Mouse (Mus musculus): Measurements from ENCODE around the gene Xpo5.

Gene Xpo5

GRCm38 (mm10) chr17:46201151-46201550 lies 1.4 kb upstream of the Xpo5 start:
- in situ Hi-C loops (cut with MboI, MseI): no loop called here

GRCm38 (mm10) chr17:46203078-46203477 lies 496 bp downstream of the Xpo5 start:
- in situ Hi-C loops (cut with MboI, MseI): no loop called here

GRCm38 (mm10) chr17:46206676-46207075 lies 4.1 kb downstream of the Xpo5 start:
- in situ Hi-C loops (cut with MboI, MseI): no loop called here

GRCm38 (mm10) chr17:46210550-46210949 lies 8.0 kb downstream of the Xpo5 start:
- in situ Hi-C loops (cut with MboI, MseI): no loop called here

GRCm38 (mm10) chr17:46221601-46222000 lies 19.0 kb downstream of the Xpo5 start:
- in situ Hi-C loops (cut with MboI, MseI): no loop called here

GRCm38 (mm10) chr17:46227576-46227975 lies 25.0 kb downstream of the Xpo5 start:
- in situ Hi-C loops (cut with MboI, MseI): loop anchor here (5.0 to 25.0 kb wide), 2 partner anchors 45 to 735 kb away; no protein-coding TSS in a partner anchor

GRCm38 (mm10) chr17:46236067-46236466 lies 33.5 kb downstream of the Xpo5 start:
- in situ Hi-C loops (cut with MboI, MseI): loop anchor here (25.0 kb wide), 1 partner anchor 726 kb away; no protein-coding TSS in a partner anchor

GRCm38 (mm10) chr17:46237079-46237478 lies 34.5 kb downstream of the Xpo5 start:
- in situ Hi-C loops (cut with MboI, MseI): loop anchor here (25.0 kb wide), 1 partner anchor 725 kb away; no protein-coding TSS in a partner anchor

- in situ Hi-C loops (cut with MboI, MseI): loop anchor here (25.0 kb wide), 1 partner anchor 725 kb away; no protein-coding TSS in a partner anchor
Measured at GRCm38 (mm10) chr17:46237480-46237879, 34.9 kb downstream of the Xpo5 start.

- in situ Hi-C loops (cut with MboI, MseI): loop anchor here (25.0 kb wide), 1 partner anchor 723 kb away; no protein-coding TSS in a partner anchor
Measured at GRCm38 (mm10) chr17:46239516-46240114, 37.0 kb downstream of the Xpo5 start.

GRCm38 (mm10) chr17:46241471-46241870 lies 38.9 kb downstream of the Xpo5 start:
- in situ Hi-C loops (cut with MboI, MseI): loop anchor here (25.0 kb wide), 1 partner anchor 721 kb away; no protein-coding TSS in a partner anchor

- in situ Hi-C loops (cut with MboI, MseI): loop anchor here (25.0 kb wide), 1 partner anchor 720 kb away; no protein-coding TSS in a partner anchor
Measured at GRCm38 (mm10) chr17:46242274-46242673, 39.7 kb downstream of the Xpo5 start.

GRCm38 (mm10) chr17:46242993-46243392 lies 40.4 kb downstream of the Xpo5 start:
- in situ Hi-C loops (cut with MboI, MseI): loop anchor here (25.0 kb wide), 1 partner anchor 719 kb away; no protein-coding TSS in a partner anchor

GRCm38 (mm10) chr17:46243624-46244023 lies 41.0 kb downstream of the Xpo5 start:
- in situ Hi-C loops (cut with MboI, MseI): loop anchor here (25.0 kb wide), 1 partner anchor 719 kb away; no protein-coding TSS in a partner anchor

GRCm38 (mm10) chr17:46244579-46244978 lies 42.0 kb downstream of the Xpo5 start:
- in situ Hi-C loops (cut with MboI, MseI): loop anchor here (25.0 kb wide), 1 partner anchor 718 kb away; no protein-coding TSS in a partner anchor

GRCm38 (mm10) chr17:46247512-46248188 lies 45.1 kb downstream of the Xpo5 start, which contains the start of the genes Polr1c and Yipf3:
Gene Polr1c (minus strand): TSS chr17:46248054.
Gene Yipf3 (plus strand): TSS chr17:46248080.
- in situ Hi-C loops (cut with MboI, MseI): loop anchor here (25.0 kb wide), 1 partner anchor 715 kb away; no protein-coding TSS in a partner anchor

GRCm38 (mm10) chr17:46248189-46248522 lies 45.6 kb downstream of the Xpo5 start:
- in situ Hi-C loops (cut with MboI, MseI): loop anchor here (25.0 kb wide), 1 partner anchor 714 kb away; no protein-coding TSS in a partner anchor

- in situ Hi-C loops (cut with MboI, MseI): no loop called here
Measured at GRCm38 (mm10) chr17:46251174-46251573, 48.6 kb downstream of the Xpo5 start.

- in situ Hi-C loops (cut with MboI, MseI): no loop called here
Measured at GRCm38 (mm10) chr17:46252571-46253451, 50.2 kb downstream of the Xpo5 start.

GRCm38 (mm10) chr17:46253452-46254084 lies 51.0 kb downstream of the Xpo5 start, which contains the start of gene Lrrc73:
Gene Lrrc73 (plus strand): TSS chr17:46253531.
- in situ Hi-C loops (cut with MboI, MseI): no loop called here

GRCm38 (mm10) chr17:46254106-46254505 lies 51.5 kb downstream of the Xpo5 start:
- in situ Hi-C loops (cut with MboI, MseI): no loop called here
